Mouse (Mus musculus) cerebellum, adult 2 months (tissue): ENCODE results near the gene Bhlhb9. TPM values are rescaled to one million over a fixed set of nuclear protein-coding genes. Genes with fewer than 3 reads are reported as not detected.

Source experiments
- DNase-seq, 2 experiments: peaks; one replicate each; pipeline ENCODE4 v3.0.0; 2021
- H3K27ac ChIP-seq: fragments of 200-500 bp; 2 replicates; pipeline ENCODE4 v1.5.1; 2012; ENCODE audit warnings: low read length, control low read depth, inconsistent platforms; ENCODE audit not compliant: insufficient read depth
- H3K27me3 ChIP-seq: fragments of 200-500 bp; 2 replicates; pipeline ENCODE4 v1.6.1; 2012; ENCODE audit warnings: inconsistent platforms, mild to moderate bottlenecking, low read length, moderate library complexity; ENCODE audit not compliant: control insufficient read depth, insufficient read depth
- H3K4me1 ChIP-seq: fragments of 200-500 bp; 2 replicates; pipeline ENCODE4 v1.6.1; 2011; ENCODE audit warnings: low read length; ENCODE audit not compliant: control insufficient read depth, insufficient read depth
- H3K4me3 ChIP-seq: fragments of 200-500 bp; replicated peaks from 2 replicates; pipeline ENCODE3; 2011; ENCODE audit warnings: mild to moderate bottlenecking, low read depth, low read length, control low read depth; ENCODE audit not compliant: insufficient read depth
- CTCF ChIP-seq: fragments of 200-500 bp; IDR thresholded peaks from 2 replicates; pipeline ENCODE4 v1.5.1; 2011; ENCODE audit warnings: low read depth, mild to moderate bottlenecking, control low read depth, low read length, moderate library complexity, borderline replicate concordance; ENCODE audit not compliant: insufficient read depth
- POLR2A ChIP-seq: fragments of 200-500 bp; IDR thresholded peaks from 2 replicates; pipeline ENCODE4 v1.6.1; 2011; ENCODE audit warnings: low read length, control low read depth, borderline replicate concordance; ENCODE audit not compliant: insufficient read depth
- WGBS: fragments of 180-500 bp; shearing (Covaris S2); methylation state at CpG from one replicate; pipeline ENCODE4 v1.1.7; 2018; 5-methylcytosine and 5-hydroxymethylcytosine counted together
- polyA plus RNA-seq: library from polyadenylated mRNA; depleted of rRNA; stranded (reverse); fragments of >200 nt; gene quantifications from 2 replicates; pipeline ENCODE4 v1.2.3, GENCODE M21; 2012; rRNA removed

Gene Bhlhb9
- polyA plus RNA-seq, 1 experiment: 32.3 TPM

DNA sequence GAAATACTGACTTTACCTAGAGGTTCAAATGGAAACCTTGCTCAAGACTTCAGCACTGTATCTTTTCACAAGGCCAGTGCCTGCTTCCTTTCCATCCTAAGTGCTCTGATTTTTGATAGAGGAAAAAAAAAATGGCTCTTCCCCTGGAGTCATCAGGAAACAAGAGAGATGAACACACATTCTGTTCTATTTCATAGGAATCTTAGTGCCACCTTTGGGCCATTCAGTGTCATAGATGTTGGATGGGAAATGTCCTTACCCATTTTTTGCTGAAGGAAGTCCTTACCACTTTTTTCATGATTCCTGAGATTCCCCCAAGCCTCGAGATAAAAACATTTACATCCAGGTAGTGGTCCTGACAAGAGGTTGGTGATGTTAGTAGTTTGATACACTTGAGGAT is 139.1 kb downstream of the Bhlhb9 start:
- Histone ChIP-seq H3K27ac (no peak overlapping the region), H3K4me1 (no peaks in the 10 kb centered on the region), H3K27me3 (no peaks in the 10 kb centered on the region), H3K4me3 (no peak overlapping the region)
- TF ChIP-seq POLR2A: no peak
- no peak for TF ChIP-seq CTCF
- 54% methylated on average over 1 of the region's 1 CpGs for WGBS
- DNase-seq: no peak

Other genes with a start within 250 kb of the Bhlhb9 start
- gene Nxf7, start 198.8 kb upstream of the Bhlhb9 start, polyA plus RNA-seq: 0.16 TPM in 2 replicates
- gene Prame, start 169.9 kb upstream of the Bhlhb9 start, polyA plus RNA-seq: not detected in 2 replicates
- gene Tcp11x2, start 103.8 kb upstream of the Bhlhb9 start, polyA plus RNA-seq: not detected in 2 replicates
- not detected in 2 replicates for gene Tmsb15a, start 72.3 kb upstream of the Bhlhb9 start, polyA plus RNA-seq
- 12.6 and 12.7 TPM in 2 replicates for gene Armcx5, start 54.9 kb upstream of the Bhlhb9 start, polyA plus RNA-seq
- gene Gprasp1, start 54.9 kb upstream of the Bhlhb9 start, polyA plus RNA-seq: 190 TPM in 2 replicates
- 107 and 115 TPM in 2 replicates for gene Gprasp2, start 41.4 kb downstream of the Bhlhb9 start, polyA plus RNA-seq
- gene Arxes2, start 196.2 kb downstream of the Bhlhb9 start, polyA plus RNA-seq: 143 TPM in 2 replicates
- 36.7 and 40.0 TPM in 2 replicates for gene Arxes1, start 235.8 kb downstream of the Bhlhb9 start, polyA plus RNA-seq